Mouse (Mus musculus): ENCODE measurements around the gene Dot1l. TPM values are rescaled to one million over a fixed set of nuclear protein-coding genes. Genes with fewer than 3 reads are reported as not detected.

Dot1l gene
- polyA plus RNA-seq (2012; fragmentation: generic; extraction: Trizol): 10 to 100 TPM in 1 of 2 experiments, 1 to 10 TPM in 1; 2.9 to 12.0 TPM

DNA sequence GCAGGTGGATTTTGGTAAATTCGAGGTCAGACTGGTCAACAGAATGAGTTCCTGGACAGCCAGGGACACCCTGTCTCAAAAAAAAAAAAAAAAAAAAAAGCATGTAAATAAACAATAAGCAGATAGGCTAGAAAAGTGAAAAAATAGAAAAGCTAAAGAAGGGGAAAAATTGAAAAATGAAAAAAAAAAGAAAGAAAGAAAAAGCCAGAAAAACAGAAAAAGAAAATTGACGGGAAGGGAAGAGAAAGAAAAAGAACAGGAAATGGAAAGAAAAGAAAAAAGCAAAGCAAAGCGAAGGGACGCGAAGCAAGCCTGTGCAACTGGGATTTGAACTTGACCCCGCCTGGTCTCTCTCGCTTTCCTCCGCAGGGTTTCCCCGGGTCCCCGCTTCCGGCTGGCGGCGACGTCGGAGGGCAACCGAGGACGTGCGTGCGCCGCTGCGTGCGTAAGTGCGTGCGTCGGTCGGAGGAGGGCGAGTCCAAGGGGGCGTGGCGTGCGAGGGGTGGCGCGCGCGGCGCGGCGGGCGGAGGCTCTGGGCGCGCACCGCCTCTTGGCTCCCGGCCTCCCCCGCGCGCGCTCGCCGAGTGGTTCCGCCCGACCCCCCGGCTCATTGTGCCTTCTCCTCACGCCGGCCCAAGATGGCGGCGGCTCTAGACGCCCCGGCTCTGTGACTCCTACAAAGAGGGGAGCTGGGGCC, at the start of gene Dot1l:
Gene Dot1l (plus strand): TSS at position 613 of the 697 bp plus-strand sequence.

DNA sequence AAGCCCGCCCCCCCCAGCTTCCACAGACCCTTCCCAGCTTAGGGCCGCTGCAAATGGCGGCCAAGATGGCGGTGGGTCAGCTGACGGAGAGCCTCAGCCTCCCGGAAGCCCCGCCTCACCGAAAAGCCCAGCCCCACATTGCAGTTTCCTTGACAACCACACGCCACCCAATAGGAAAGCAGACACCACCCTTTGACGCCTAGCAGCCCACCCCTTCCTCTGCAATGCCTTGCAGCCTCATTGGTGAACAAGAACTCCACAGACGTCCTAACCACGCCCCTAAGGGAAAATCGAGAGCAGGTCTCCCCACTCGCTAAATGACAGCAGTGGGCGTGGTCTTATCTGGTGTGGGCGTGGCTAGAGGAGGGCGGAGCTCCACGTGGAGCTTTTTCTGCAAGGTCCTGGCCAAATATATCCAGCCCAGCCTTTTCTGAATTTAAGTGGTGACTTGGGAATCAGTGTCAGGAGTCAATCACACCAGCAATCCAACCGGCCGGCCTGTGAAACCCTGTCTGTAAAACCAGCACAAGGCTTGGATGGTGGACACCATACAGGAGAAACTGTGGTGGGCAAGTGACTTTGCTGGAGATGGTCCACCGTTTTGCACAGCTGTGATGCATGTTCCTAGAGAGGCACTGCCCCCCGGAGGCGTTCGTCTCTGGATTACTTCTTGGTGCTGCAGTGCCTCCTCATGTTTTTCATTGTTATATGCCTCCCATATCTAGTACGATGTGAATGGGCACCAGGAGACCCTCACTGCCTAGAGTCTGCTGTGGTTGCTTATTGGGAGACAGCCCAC, 12.6 kb upstream of the Dot1l start, which contains the start of gene Ap3d1:
Gene Ap3d1 (minus strand): TSS at position 85 of the 799 bp plus-strand sequence.

DNA sequence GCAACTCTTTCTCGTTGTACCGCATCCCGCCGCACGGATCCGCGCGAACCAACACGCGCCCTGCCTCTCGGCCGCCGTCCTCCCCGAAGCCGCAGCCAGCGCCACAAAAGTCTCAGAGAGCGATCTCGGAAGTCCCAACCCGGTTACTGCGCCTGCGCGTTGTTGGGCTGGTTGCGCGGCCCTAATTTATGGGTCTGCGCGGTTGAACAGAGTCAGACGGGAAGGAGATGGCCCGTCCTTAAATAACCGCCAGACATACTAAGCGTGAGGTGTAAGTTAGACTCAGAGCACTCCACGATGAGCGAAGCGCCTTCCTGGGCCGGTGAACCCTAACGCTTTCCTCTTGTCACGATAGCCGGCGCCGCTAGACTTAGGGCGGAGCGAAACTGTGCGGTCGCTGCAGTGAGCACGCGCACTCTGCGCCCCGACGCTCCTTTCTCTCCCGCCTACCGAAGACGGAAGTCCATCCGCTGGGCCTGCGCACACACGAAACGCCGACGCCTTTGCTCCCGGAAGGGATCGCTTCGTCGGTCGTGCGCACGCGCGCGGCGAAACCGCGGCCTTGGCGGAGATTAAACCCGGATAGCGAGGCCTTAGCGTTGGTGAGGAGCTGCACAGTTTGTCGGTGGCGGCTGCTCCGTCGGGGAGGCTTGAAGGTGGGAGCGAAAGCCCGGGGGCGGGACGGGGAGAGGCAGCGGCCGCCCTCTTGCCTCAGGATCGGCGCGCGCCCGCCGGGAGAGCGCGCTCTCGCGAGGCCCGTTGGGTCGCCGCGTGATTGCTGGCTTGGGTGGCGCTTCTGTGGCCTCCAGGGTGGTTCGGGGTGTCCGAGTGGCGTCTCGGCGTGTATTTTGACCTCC, 43.4 kb downstream of the Dot1l start, which contains the start of the genes Sf3a2 and Plekhj1:
Gene Sf3a2 (plus strand): TSS at position 49 of the 857 bp plus-strand sequence.
Gene Plekhj1 (minus strand): TSS at position 477 of the 857 bp plus-strand sequence.

DNA sequence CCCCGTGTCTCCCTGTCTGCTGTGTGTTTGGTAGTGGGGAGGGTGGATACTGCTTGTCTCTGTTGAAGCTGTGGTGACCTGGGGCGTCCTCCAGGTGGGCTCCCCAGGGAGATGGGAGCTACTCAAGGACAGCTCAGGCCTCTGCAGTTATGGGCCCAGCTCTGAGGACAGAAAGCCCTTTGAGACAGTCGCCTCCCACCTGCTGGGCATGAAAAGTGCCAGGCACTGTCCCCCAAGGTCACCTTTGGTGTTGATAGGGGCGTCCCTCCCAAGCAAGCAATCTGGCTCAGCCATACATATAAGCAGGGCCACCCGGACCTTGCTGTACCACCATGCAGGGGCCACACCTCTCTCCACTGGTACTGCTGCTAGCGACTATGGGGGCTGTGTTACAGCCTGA, 49.9 kb downstream of the Dot1l start, which contains the start of gene Amh:
Gene Amh (plus strand): TSS at position 328 of the 400 bp plus-strand sequence.

DNA sequence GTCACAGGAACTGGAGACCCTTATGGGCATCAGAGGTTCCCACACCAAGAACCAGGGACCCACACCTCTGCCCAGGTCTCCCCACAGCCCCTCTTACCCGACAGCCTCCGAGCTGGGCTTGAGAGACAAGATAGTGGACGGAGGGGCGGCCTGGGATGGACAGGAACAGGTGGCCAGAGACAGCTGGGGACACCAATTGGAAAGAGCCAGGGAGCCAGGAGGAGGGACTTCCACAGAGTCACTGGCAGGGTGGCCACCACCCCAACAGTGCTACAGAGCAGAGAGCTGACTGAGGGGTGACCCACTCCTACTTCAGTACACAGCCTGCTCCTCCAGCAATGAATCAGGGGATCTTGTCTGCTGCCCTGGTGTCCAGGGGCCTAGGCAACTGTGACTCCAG, 58.4 kb downstream of the Dot1l start, which contains the start of gene Jsrp1:
Gene Jsrp1 (minus strand): TSS at position 133 of the 400 bp plus-strand sequence.

DNA sequence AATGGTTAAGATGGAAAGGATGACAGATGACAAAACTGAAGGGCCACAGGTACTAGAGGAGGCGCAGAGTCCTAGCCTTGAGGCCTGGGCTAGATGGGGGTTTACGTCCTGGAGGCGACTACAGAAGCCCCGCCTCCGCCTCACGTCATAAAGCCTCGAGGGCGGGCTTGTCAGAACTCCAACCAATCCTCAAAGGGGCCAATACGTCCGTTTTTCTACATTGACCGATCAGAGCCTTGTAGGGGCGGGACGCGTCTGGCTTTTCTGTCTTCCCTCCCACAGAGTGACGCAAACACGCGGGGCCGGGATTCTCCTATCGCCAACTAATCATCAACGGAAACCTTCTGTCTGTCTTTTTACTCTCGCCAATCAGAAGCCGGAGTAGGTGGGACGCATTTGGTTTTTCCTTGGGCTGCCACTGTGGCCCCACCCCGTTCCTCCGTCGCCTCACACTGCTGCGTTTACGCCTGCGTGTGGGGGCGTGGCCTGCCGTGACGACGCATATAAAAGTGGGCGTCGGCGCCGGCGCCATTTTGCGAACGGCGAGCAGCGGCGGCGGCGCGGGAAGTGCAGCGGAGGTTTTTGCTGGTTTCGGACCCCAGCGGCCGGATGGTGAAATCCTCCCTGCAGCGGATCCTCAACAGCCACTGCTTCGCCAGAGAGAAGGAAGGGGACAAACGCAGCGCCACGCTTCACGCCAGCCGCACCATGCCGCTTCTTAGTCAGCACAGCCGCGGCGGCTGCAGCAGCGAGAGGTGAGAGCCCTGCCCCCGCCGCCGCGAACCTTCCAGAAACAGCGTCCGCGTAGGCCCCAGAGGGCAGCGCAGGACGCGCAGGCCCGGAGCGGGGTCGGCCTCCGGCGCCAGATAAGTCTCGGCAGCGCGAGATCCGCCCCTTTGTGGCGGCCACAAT, 71.4 kb downstream of the Dot1l start, which contains the start of gene Oaz1:
Gene Oaz1 (plus strand): TSS at position 506 of the 912 bp plus-strand sequence.

DNA sequence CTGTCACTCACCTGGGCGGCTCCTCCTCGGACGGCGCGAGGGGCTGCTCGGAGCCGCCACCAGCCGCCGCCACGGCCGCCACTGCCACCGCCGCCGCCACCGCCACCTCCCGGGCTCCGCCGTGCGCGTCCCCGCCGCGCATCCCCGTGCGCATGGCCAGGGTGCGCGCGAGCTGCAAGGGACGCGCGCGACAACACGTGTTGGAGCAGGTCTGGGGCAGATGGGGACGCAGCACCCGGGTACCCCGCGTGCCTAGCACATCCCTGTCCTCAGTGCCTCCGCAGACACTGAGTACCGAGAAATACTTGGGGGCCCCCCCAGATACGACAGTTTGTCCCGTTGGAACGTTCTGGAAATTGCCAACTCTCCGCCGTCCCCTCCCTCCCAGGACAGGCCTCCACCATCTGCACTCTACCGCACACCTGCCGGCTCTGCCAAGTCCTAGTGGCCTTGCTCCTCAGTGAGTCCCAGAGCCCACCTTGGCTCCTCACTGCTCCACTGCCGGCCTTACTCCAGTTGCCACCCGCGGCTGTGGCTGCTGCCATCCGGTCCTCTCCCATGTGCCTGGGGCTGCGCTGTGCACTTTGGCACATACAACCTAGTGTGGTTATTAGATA, 89.0 kb downstream of the Dot1l start, which contains the start of gene Lingo3:
Gene Lingo3 (minus strand): TSS at position 109 of the 617 bp plus-strand sequence.

Other genes starting within 250 kb of the Dot1l start
- under 1 TPM; 0.29 to 0.77 TPM for gene Atp8b3, start 216.1 kb upstream of the Dot1l start, polyA plus RNA-seq (2012; fragmentation: generic; extraction: Trizol)
- 10 to 100 TPM; 13.6 to 30.1 TPM for gene Rexo1, start 193.6 kb upstream of the Dot1l start, polyA plus RNA-seq (2012; fragmentation: generic; extraction: Trizol)
- gene Klf16, start 177.9 kb upstream of the Dot1l start, polyA plus RNA-seq (2012; fragmentation: generic; extraction: Trizol): 10 to 100 TPM; 14.7 to 17.8 TPM
- gene Abhd17a, start 164.9 kb upstream of the Dot1l start, polyA plus RNA-seq (2012; fragmentation: generic; extraction: Trizol): 100 to 1,000 TPM; 189 to 208 TPM
- gene Scamp4, start 152.3 kb upstream of the Dot1l start, polyA plus RNA-seq (2012; fragmentation: generic; extraction: Trizol): 100 to 1,000 TPM in 1 of 2 experiments, 10 to 100 TPM in 1; 96.1 to 132 TPM
- gene Adat3, start 152.3 kb upstream of the Dot1l start, polyA plus RNA-seq (2012; fragmentation: generic; extraction: Trizol): 10 to 100 TPM; 10.3 to 12.6 TPM
- 1 to 10 TPM in 1 of 2 experiments, under 1 TPM in 1; 0.39 to 1.4 TPM for gene Gm49322, start 149.2 kb upstream of the Dot1l start, polyA plus RNA-seq (2012; fragmentation: generic; extraction: Trizol)
- 100 to 1,000 TPM; 224 to 226 TPM for gene Csnk1g2, start 132.4 kb upstream of the Dot1l start, polyA plus RNA-seq (2012; fragmentation: generic; extraction: Trizol)
- 100 to 1,000 TPM in 1 of 2 experiments, 10 to 100 TPM in 1; 54.5 to 122 TPM for gene Btbd2, start 98.1 kb upstream of the Dot1l start, polyA plus RNA-seq (2012; fragmentation: generic; extraction: Trizol)
- gene Mknk2, start 77.1 kb upstream of the Dot1l start, polyA plus RNA-seq (2012; fragmentation: generic; extraction: Trizol): 100 to 1,000 TPM in 1 of 2 experiments, 10 to 100 TPM in 1; 50.6 to 131 TPM
- gene Mob3a, start 53.2 kb upstream of the Dot1l start, polyA plus RNA-seq (2012; fragmentation: generic; extraction: Trizol): 10 to 100 TPM; 19.8 to 24.3 TPM
- gene Izumo4, start 53.0 kb upstream of the Dot1l start, polyA plus RNA-seq (2012; fragmentation: generic; extraction: Trizol): 10 to 100 TPM in 1 of 2 experiments, 1 to 10 TPM in 1; 2.2 to 31.4 TPM
- 10 to 100 TPM; 37.2 to 87.2 TPM for gene Ap3d1, start 12.9 kb upstream of the Dot1l start, polyA plus RNA-seq (2012; fragmentation: generic; extraction: Trizol)
- 100 to 1,000 TPM in 1 of 2 experiments, 10 to 100 TPM in 1; 97.6 to 167 TPM for gene Sf3a2, start 43.0 kb downstream of the Dot1l start, polyA plus RNA-seq (2012; fragmentation: generic; extraction: Trizol)
- 10 to 100 TPM; 64.7 to 99.4 TPM for gene Plekhj1, start 43.4 kb downstream of the Dot1l start, polyA plus RNA-seq (2012; fragmentation: generic; extraction: Trizol)
- gene Amh, start 50.0 kb downstream of the Dot1l start, polyA plus RNA-seq (2012; fragmentation: generic; extraction: Trizol): 1 to 10 TPM in 1 of 2 experiments, under 1 TPM in 1; 0.25 to 1.2 TPM
- under 1 TPM in 1 of 2 experiments, not detected in 1; 0.94 TPM for gene Jsrp1, start 58.3 kb downstream of the Dot1l start, polyA plus RNA-seq (2012; fragmentation: generic; extraction: Trizol)
- 1,000 to 10,000 TPM; 1,765 to 2,268 TPM for gene Oaz1, start 71.5 kb downstream of the Dot1l start, polyA plus RNA-seq (2012; fragmentation: generic; extraction: Trizol)
- gene Lingo3, start 88.8 kb downstream of the Dot1l start, polyA plus RNA-seq (2012; fragmentation: generic; extraction: Trizol): under 1 TPM; 0.01 to 0.07 TPM
- gene Lsm7, start 100.0 kb downstream of the Dot1l start, polyA plus RNA-seq (2012; fragmentation: generic; extraction: Trizol): 100 to 1,000 TPM; 321 to 392 TPM
- 10 to 100 TPM; 16.7 to 38.9 TPM for gene Sppl2b, start 100.1 kb downstream of the Dot1l start, polyA plus RNA-seq (2012; fragmentation: generic; extraction: Trizol)
- under 1 TPM; 0.01 to 0.06 TPM for gene Tmprss9, start 116.6 kb downstream of the Dot1l start, polyA plus RNA-seq (2012; fragmentation: generic; extraction: Trizol)
- 100 to 1,000 TPM; 226 to 741 TPM for gene Timm13, start 145.8 kb downstream of the Dot1l start, polyA plus RNA-seq (2012; fragmentation: generic; extraction: Trizol)
- gene Lmnb2, start 163.0 kb downstream of the Dot1l start, polyA plus RNA-seq (2012; fragmentation: generic; extraction: Trizol): 10 to 100 TPM; 12.8 to 15.5 TPM
- gene Gadd45b, start 174.9 kb downstream of the Dot1l start, polyA plus RNA-seq (2012; fragmentation: generic; extraction: Trizol): 10 to 100 TPM; 15.9 to 26.5 TPM

Measured in C3H10T1/2 (cell line).